Mouse (Mus musculus) adrenal gland, adult 2 months (tissue): ENCODE data around the gene Paqr9. TPM values are rescaled to one million over a fixed set of nuclear protein-coding genes. Genes with fewer than 3 reads are reported as not detected.

ENCODE experiments used
- DNase-seq: peaks from one replicate; pipeline ENCODE4 v3.0.0; 2021
- long read RNA-seq: library from polyadenylated mRNA; stranded (forward); transcript quantifications from one replicate; pipeline ENCODE4 v2.0.0, GENCODE M21; 2021
- polyA plus RNA-seq: library from polyadenylated mRNA; depleted of rRNA; stranded (reverse); fragments of >200 nt; gene quantifications from 2 replicates; pipeline ENCODE4 v1.2.3, GENCODE M21; 2012; rRNA removed
- total RNA-seq, 2 experiments: library from RNA; stranded (reverse); gene quantifications; 2 replicates each; pipeline ENCODE4 v1.2.3; 2021

Gene Paqr9
- total RNA-seq (10 to 100 TPM; 10.4 to 12.1 TPM), polyA plus RNA-seq (14.2 and 23.5 TPM in 2 replicates)
- long read RNA-seq, full-length matches to known transcripts: 31 of 31 reads
- long read RNA-seq, partial matches to known transcripts: 0 of 31 reads
- long read RNA-seq, other reads (novel, unspliced or antisense): 0 of 31 reads

DNA sequence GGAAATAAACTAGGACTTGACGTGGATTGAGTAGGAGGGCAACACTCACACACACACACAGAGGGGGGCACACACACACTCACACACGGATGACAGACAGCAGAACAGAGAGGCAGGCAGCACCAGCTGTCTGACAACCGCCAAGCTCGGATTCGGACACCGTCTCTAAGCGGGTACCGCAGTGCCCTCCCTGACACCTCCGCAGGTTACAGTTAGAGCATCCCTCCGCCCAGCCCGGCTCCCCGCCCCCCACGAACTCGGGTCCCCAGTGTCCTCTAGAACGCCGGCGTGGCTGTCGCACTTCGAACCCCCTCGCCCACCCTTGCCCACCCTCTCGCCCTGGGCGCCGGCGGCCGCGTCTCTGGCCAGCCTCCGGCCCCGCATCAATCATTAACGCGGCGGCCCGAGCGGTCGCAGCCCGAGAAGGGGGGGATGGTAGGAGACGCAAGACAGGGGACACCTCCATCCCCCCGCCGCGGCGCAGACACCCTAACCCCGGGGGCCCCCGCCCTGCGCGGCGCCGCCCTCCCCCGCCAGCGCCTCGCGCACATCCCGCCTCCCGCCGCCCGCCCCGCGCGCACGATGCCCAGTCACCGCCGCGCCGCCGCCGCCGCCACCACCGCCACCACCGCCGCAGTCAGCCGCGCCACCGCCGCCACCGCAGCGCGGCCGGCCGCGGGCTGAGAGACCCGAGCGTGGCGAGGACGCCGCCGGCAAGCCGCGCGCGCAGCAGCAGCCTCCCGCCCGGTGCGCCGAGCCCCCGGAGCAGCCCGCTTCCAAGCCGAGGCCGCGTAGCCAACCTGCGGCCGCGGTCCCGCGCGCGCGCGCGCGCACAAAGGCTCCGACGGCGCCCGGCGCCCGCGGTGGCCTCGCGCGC lies at the start of gene Paqr9:
Gene Paqr9, plus strand, starts transcription at position 599 of the 877 bp plus-strand sequence.
- DNase-seq: peak; percentile 75

GRCm38 (mm10) chr9:95510693-95511404 lies 48.6 kb upstream of the Paqr9 start:
- DNase-seq: peak; percentile 11

- DNase-seq: peak; percentile 98
These were observed 47.8 kb upstream of the Paqr9 start, which contains the start of gene U2surp for GRCm38 (mm10) chr9:95511472-95512330. U2surp (minus strand) TSS chr9:95511996.

- no peak for DNase-seq
These were observed 47.0 kb upstream of the Paqr9 start for GRCm38 (mm10) chr9:95512331-95513030.

DNA sequence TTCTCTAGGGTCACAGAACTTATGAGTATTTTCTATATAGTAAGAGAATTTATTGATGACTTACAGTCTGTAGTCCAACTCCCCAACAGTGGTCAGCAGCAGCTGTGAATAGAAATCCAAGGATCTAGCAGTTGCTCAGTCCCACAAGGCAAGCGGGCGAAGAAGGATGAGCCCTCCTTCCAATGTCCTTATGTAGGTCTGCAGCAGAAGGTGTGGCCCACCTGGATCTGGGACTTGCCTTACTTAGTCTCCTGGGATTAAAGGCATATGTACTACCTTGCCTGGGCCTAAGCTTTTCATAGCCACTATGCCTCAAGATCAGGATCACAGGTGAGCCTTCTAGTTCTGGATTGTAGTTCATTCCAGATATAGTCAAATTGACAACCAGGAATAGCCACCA lies 45.7 kb upstream of the Paqr9 start:
- DNase-seq: no peak

GRCm38 (mm10) chr9:95514361-95514760 lies 45.1 kb upstream of the Paqr9 start:
- DNase-seq: peak; percentile 57

GRCm38 (mm10) chr9:95520563-95520962 lies 38.9 kb upstream of the Paqr9 start:
- no peak for DNase-seq

DNA sequence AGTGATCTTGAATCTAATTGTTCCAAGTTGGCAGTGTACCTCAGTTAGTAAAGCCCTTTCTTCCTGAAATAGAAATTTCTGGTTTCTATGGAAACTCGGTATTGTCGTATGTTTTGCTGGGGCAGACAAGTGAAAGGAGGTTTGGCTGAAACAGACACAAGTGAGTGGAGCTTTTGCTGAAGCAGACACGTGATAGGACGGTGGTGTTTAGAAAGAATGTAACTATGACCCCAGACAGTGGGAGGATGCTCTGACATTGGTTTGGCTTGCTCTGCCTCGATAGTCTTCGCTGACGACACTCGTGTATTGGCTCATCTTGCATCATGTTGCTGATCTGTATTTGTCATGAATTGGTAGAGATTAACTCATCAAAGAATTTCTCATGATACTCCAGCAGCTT lies 38.4 kb upstream of the Paqr9 start:
- no peak for DNase-seq

DNA sequence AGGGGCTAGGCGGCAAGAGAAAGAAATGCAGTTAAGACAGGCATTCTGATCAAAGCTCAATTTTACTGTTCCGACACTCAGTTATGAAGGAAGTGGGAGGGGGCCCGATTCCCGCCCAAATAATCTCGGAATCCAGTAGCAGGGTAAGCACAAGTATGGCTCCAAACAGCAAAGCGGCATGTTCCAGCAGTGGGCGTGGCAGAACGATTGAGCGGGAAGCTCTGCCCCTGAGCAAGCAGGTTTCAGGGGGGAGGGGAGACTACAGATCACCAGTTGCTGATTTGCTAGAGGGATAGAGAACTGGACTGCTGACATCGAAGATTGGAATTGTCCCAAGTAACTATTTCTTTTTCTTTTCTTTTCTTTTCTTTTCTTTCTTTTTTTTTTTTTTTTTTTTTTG lies 37.9 kb upstream of the Paqr9 start:
- no peak for DNase-seq

DNA sequence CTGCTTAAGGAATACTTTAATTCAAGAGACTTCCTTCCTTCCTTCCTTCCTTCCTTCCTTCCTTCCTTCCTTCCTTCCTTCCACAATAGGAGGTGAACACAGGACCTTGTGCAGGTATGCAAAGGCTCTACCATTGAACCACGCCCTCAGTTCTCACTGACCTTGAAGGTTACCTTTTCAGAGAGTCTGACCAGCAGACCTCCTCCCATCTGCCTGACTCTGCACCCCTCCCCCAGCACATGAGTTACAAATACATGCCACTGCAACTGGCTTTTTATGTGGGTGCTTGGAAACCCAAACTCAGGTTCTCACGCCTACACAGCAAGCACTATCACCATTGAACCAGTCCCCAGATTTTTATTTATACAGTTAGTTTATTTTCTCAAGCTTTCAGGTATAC lies 36.9 kb upstream of the Paqr9 start:
- DNase-seq: no peak

DNA sequence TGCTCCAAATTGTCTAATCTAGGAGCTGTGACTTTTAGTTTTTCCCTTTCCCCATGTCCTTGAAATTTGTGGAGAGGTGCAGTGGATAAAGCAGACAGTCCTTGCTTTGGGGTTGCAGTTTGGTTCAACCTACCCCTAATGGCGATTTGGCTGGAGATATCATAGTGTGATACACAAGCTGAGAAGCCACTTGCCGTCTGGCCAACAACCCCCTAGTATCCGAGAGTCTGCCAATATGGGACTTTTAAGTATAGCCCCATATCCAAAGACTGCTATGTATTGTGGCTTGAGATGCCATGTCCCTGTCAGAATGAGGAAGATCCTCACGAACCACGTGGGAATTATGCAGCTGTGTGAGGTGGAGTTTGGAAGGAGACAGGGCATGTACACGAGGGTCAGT lies 34.1 kb upstream of the Paqr9 start:
- no peak for DNase-seq

- DNase-seq: no peak
These were observed 33.5 kb upstream of the Paqr9 start for GRCm38 (mm10) chr9:95525961-95526360.

DNA sequence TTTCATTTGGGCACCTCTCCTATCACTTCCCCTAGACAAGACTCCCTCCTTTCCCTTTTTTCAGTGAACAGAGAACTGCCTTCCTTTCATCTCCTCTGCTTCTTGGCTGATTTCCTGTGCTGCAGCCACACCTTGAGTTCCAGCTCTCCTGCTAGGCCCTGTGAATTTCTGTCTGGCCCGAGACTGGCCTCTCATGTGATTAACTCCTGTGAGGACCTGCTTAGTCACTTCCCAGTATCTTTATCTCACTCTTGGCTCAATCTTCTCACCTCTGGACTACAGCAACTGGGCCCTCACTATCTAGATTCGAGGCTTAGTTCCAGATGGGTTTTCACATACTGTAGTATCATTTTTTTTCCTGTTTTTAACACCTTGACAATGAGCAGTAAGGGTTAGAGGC lies 31.8 kb upstream of the Paqr9 start:
- DNase-seq: no peak

DNA sequence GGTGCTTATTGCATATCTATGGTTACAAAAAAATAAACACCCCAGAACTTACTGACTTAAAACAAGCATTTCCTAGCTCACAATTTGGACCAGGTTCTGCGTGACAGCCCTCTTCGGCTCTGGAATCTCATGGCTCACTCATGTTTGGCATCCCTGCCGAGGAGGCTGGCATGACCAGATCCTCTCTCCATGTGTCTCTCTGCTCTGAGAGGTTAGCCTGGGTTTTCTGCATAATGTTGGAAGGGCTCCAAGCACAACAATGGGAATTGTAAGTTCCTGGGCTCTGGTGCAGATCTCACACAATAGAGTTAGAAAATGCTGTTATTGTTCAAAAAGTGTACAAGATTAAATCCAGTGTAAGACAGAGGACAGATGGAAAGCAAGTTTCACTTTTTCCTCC lies 28.3 kb upstream of the Paqr9 start:
- DNase-seq: no peak

DNA sequence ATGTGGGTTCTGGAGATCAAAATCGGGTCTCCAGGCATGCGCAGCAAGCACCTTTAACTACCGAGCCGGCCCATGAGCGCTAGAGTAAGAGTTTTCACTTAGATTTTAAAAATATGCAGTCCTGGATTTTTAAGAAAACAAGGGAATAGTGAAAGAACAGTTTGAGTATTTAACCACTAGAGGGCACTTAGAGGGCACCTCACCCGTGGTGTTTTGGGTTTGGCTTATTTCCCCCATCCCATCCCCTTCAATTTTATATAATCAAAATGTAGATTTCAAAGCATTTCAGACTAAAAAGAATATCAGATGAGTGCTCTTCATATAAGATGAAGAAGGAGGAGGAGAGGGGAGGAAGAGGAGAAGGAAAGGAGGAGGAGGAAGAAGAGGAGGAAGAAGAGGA lies 25.6 kb upstream of the Paqr9 start:
- DNase-seq: no peak

DNA sequence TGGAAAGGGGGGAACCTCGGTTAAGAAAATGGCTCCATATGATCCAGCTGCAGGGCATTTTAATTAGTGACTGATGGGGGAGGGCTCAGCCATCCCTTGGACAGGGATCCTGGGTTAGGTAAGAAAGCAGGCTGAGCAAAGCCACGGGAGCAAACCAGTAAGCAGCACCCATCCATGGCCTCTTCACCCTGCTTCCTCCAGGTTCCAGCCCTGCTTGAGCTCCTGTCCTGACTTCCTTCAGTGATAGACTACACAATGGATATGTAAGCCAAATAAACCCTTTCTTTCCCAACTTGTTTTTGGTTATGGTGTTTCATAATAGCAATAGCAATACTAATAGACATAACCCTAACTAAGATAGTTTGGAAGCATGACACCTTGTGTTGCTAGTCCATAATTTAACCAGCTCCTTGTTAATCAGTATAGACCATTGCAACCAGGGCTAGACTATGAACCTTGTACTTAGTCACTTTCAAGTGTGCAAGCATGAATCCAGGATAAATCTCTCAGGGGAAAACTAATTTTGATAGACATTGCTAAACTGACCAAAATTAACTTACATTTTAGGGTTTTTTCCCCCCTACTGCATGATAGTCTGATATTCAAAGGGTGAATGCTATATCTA lies 20.2 kb upstream of the Paqr9 start:
- no peak for DNase-seq

- peak; percentile 65 for DNase-seq
These were observed 19.0 kb upstream of the Paqr9 start for GRCm38 (mm10) chr9:95540487-95540886.

- no peak for DNase-seq
These were observed 18.2 kb upstream of the Paqr9 start for GRCm38 (mm10) chr9:95541208-95541607.

DNA sequence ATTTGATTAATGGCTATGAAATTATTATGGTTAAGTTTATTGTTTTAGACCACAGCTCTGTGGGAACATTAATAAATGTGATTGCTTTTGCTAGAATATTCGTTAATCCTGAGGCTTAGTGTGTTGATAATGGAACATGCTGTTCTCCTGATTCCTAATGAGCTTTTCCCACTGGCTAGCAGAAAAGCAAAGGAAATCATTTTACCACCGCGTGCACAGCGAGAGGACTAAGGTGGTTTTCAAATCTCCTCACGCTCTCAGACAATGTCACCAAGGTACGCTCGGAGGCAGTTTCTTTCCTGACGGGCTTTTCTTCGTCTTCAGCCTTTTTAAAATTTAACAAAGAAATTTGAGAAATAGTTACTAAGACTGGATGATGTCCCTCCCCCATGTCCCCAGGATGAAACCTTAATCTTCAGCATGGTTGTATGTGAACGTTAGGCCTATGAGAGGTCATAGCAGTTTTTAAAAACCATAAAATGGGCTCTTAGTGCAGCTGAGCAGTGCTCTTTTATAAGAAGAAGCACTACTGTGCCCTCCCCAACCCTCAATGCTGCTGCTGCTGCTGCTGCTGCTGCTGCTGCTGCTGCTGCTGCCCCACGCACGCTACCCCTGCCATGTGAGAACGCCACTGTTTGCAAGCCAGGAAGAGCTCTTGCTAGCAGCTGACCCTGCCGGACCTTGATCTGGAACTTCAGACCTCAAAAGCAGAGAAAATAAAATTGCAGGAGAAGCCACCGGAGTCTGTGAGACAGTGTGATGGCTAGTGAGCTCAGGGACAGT lies 17.6 kb upstream of the Paqr9 start:
- DNase-seq: no peak

GRCm38 (mm10) chr9:95542475-95542874 lies 17.0 kb upstream of the Paqr9 start:
- DNase-seq: no peak
